Mouse (Mus musculus): Measurements from ENCODE around the gene Cer1. TPM values are rescaled to one million over a fixed set of nuclear protein-coding genes. Genes with fewer than 3 reads are reported as not detected.
A peak's percentile ranks its signal among the peaks of the same experiment; 100 is the strongest.

Gene Cer1
- total and polyA plus RNA-seq, 3 experiments, result not detected

- TF ChIP-seq GATA1 (IDR thresholded peaks at IDR 0.05; ENCODE audit: low read depth, low read length) (peak; percentile 83), TAL1 (IDR thresholded peaks at IDR 0.05; ENCODE audit: low read length) (peak; percentile 78), POLR2A (IDR thresholded peaks at IDR 0.05; ENCODE audit: control insufficient read depth in 1 of 2, insufficient read depth in 1 of 2, low read depth in 1 of 2, low read length in 2 of 2, poor library complexity in 1 of 2) (0 out of 4 replicates have a peak, but pooled peaks of 1 of the 2 experiments have one; percentile 28), TBP (IDR thresholded peaks at IDR 0.05; ENCODE audit: low read depth, low read length) (no peak)
Observed at GRCm38 (mm10) chr4:82848552-82849234, 36.3 kb downstream of the Cer1 start (continued).

DNA sequence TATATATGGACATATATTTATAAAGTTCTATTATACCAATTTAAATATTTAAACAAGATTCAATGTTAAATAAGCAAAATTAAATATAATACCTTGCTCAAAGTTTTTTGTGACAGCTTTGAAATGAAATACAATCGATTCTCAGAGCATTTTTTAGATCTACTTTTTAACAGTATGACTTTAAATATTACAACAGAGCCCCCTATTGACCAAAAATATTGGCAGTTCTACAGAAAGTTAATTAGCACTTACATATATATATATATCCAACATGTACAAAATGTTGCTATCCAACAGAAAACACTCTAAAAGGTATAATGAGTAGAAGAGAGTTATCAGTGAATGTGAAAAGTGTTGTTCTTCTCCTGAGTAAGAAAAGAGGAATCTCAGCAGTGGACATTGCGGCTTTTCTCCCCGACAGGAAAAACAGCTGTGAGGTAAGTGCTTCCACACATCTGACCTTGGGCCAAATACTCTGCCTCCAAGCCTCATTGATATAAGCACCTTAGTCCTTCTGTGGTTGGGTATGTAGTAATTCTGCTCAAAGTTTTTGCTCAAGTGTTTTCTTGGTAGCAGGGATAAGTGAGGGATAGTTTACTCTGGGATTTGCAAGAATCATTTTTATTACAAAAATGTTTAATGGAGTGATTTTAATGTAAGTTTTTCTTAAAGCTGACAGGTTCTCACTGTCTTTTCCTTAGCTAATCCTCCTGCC, 47.3 kb downstream of the Cer1 start:
- Histone ChIP-seq H3K27ac (ENCODE audit: control insufficient read depth, low read depth, low read length) (no peak overlapping the region), H3K4me3 (ENCODE audit: control insufficient read depth in 1 of 2, insufficient read depth in 1 of 2, low read depth in 2 of 2, low read length in 2 of 2) (no peak overlapping the region), H3K9me3 (replicated peaks; ENCODE audit: insufficient read depth, low read length) (no peaks in the 10 kb centered on the region), H3K27me3 (ENCODE audit: control insufficient read depth in 1 of 2, insufficient read depth in 2 of 2, low read length in 2 of 2) (no peaks in the 10 kb centered on the region), H3K36me3 (ENCODE audit: control insufficient read depth in 1 of 2, insufficient read depth in 2 of 2, low read length in 2 of 2) (no peaks in the 10 kb centered on the region; a peak in 1 of 4 replicates), H3K4me1 (ENCODE audit: control insufficient read depth in 1 of 2, insufficient read depth in 2 of 2, low read length in 2 of 2) (no peaks in the 10 kb centered on the region), H3K9ac (ENCODE audit: control insufficient read depth, low read depth, low read length, poor library complexity, severe bottlenecking) (no peak overlapping the region), H3K79me2 (ENCODE audit: control insufficient read depth, insufficient read depth, low read length, poor library complexity) (no peaks in the 10 kb centered on the region)
- no peak for TF ChIP-seq CHD2 (IDR thresholded peaks at IDR 0.05; ENCODE audit: low read length)
- no peak for TF ChIP-seq USF2 (IDR thresholded peaks at IDR 0.05; ENCODE audit: borderline replicate concordance in 1 of 2, insufficient read depth in 1 of 2, low read depth in 1 of 2, low read length in 2 of 2)
- TF ChIP-seq ZNF384 (IDR thresholded peaks at IDR 0.05; ENCODE audit: low read depth, low read length), result 0 out of 2 replicates have a peak, but pooled peaks have one; percentile 20
- TF ChIP-seq MAZ (IDR thresholded peaks at IDR 0.05; ENCODE audit: low read depth, low read length), result no peak
- TF ChIP-seq ZMIZ1 (IDR thresholded peaks at IDR 0.05; ENCODE audit: low read depth, low read length), result no peak
- TF ChIP-seq USF1 (IDR thresholded peaks at IDR 0.05; ENCODE audit: low read depth, low read length), result no peak
- no peak for TF ChIP-seq TBP (IDR thresholded peaks at IDR 0.05; ENCODE audit: low read depth, low read length)
- TF ChIP-seq ETS1 (IDR thresholded peaks at IDR 0.05; ENCODE audit: low read depth, low read length), result no peak
- 0 out of 2 replicates have a peak, but pooled peaks have one; percentile 3 for TF ChIP-seq ZC3H11A (IDR thresholded peaks at IDR 0.05; ENCODE audit: low read depth, low read length)
- TF ChIP-seq MEF2A (IDR thresholded peaks at IDR 0.05; ENCODE audit: extremely low read depth, insufficient replicate concordance, low read depth, low read length, poor library complexity, severe bottlenecking), result no peak
- no peak for TF ChIP-seq POLR2AphosphoS2 (IDR thresholded peaks at IDR 0.05; ENCODE audit: low read length)
- TF ChIP-seq CTCF (IDR thresholded peaks at IDR 0.05 in 2 of 3, conservative IDR thresholded peaks at IDR 0.05 in 1 of 3; ENCODE audit: control insufficient read depth in 1 of 3, insufficient read depth in 1 of 3, low read depth in 2 of 3, low read length in 3 of 3, poor library complexity in 1 of 3, severe bottlenecking in 1 of 3), result peak in 1 of 3 experiments; percentile 39; a peak in 2 of 6 replicates
- 0 out of 2 replicates have a peak, but pooled peaks have one; percentile 22 for TF ChIP-seq SMC3 (IDR thresholded peaks at IDR 0.05; ENCODE audit: low read depth, low read length)
- TF ChIP-seq GATA1 (IDR thresholded peaks at IDR 0.05; ENCODE audit: low read depth, low read length), result no peak
- TF ChIP-seq BHLHE40 (IDR thresholded peaks at IDR 0.05; ENCODE audit: borderline replicate concordance, low read depth, low read length), result no peak
- TF ChIP-seq SIN3A (IDR thresholded peaks at IDR 0.05; ENCODE audit: low read length), result no peak
- TF ChIP-seq NELFE (IDR thresholded peaks at IDR 0.05; ENCODE audit: low read depth, low read length), result no peak
- TF ChIP-seq E2F4 (IDR thresholded peaks at IDR 0.05; ENCODE audit: borderline replicate concordance, low read depth, low read length), result no peak
- no peak for TF ChIP-seq GABPA (IDR thresholded peaks at IDR 0.05; ENCODE audit: low read depth, low read length)
- TF ChIP-seq HCFC1 (IDR thresholded peaks at IDR 0.05; ENCODE audit: low read depth, low read length), result no peak
- TF ChIP-seq RAD21 (IDR thresholded peaks at IDR 0.05; ENCODE audit: low read depth, low read length), result peak; percentile 51
- no peak for TF ChIP-seq ELF1 (IDR thresholded peaks at IDR 0.05; ENCODE audit: low read depth, low read length)
- TF ChIP-seq TAL1 (IDR thresholded peaks at IDR 0.05; ENCODE audit: low read length), result no peak
- DNase-seq (ENCODE audit: low read depth, low spot score), result peak; percentile 46
